Mouse (Mus musculus): ENCODE data around the gene Mea1. TPM values are rescaled to one million over a fixed set of nuclear protein-coding genes. Genes with fewer than 3 reads are reported as not detected.

Gene Mea1
- total RNA-seq, 2 experiments from 2014 or later = 117 to 123 TPM

GRCm38 (mm10) chr17:46728021-46728420, 49.4 kb downstream of the Mea1 start:
- intact Hi-C loops (cut with DNase I) = no loop called here
- no peak for DNase-seq (ENCODE audit: low spot score in 2 of 2)

- DNase-seq (ENCODE audit: low spot score in 2 of 2) = no peak
- intact Hi-C loops (cut with DNase I) = no loop called here
Measured at GRCm38 (mm10) chr17:46728496-46728895, 49.9 kb downstream of the Mea1 start.

- intact Hi-C loops (cut with DNase I) = no loop called here
- DNase-seq (ENCODE audit: low spot score in 2 of 2) = no peak
Measured at GRCm38 (mm10) chr17:46728904-46729318, 50.3 kb downstream of the Mea1 start, which contains the start of gene Gnmt. Gene Gnmt, minus strand, starts transcription at chr17:46729168.

Other genes starting within 250 kb of the Mea1 start
- gene Crip3, start 249.9 kb upstream of the Mea1 start, total RNA-seq (2021) = 1 to 10 TPM; 6.2 to 6.6 TPM
- gene Slc22a7, start 240.3 kb upstream of the Mea1 start, total RNA-seq (2021) = under 1 TPM in 1 of 2 experiments, not detected in 1; 0.25 TPM
- 100 to 1,000 TPM; 133 to 141 TPM for gene Ttbk1, start 191.1 kb upstream of the Mea1 start, total RNA-seq (2021)
- gene Dnph1, start 182.1 kb upstream of the Mea1 start, total RNA-seq (2021) = 1 to 10 TPM; 3.2 to 3.6 TPM
- gene Cul9, start 132.4 kb upstream of the Mea1 start, total RNA-seq (2021) = 10 to 100 TPM; 55.8 to 59.3 TPM
- 10 to 100 TPM; 58.8 to 63.8 TPM for gene Srf, start 122.6 kb upstream of the Mea1 start, total RNA-seq (2021)
- gene Ptk7, start 49.3 kb upstream of the Mea1 start, total RNA-seq (2021) = 10 to 100 TPM in 1 of 2 experiments, 1 to 10 TPM in 1; 9.5 to 10.5 TPM
- 10 to 100 TPM; 17.8 to 20.4 TPM for gene Klc4, start 32.8 kb upstream of the Mea1 start, total RNA-seq (2021)
- gene Mrpl2, start 32.6 kb upstream of the Mea1 start, total RNA-seq (2021) = 10 to 100 TPM; 51.0 to 51.5 TPM
- 10 to 100 TPM; 25.6 to 27.1 TPM for gene Cul7, start 28.5 kb upstream of the Mea1 start, total RNA-seq (2021)
- gene Rrp36, start 4.4 kb upstream of the Mea1 start, total RNA-seq (2021) = 10 to 100 TPM; 17.1 to 18.2 TPM
- 100 to 1,000 TPM; 211 to 226 TPM for gene Klhdc3, start 2.1 kb downstream of the Mea1 start, total RNA-seq (2021)
- 10 to 100 TPM; 81.2 to 91.0 TPM for gene Ppp2r5d, start 26.3 kb downstream of the Mea1 start, total RNA-seq (2021)
- gene Pex6, start 32.7 kb downstream of the Mea1 start, total RNA-seq (2021) = 10 to 100 TPM; 48.1 to 49.1 TPM
- under 1 TPM; 0.48 to 0.57 TPM for gene Gnmt, start 50.4 kb downstream of the Mea1 start, total RNA-seq (2021)
- 10 to 100 TPM; 65.5 to 66.0 TPM for gene Cnpy3, start 73.4 kb downstream of the Mea1 start, total RNA-seq (2021)
- not detected for gene Ptcra, start 84.9 kb downstream of the Mea1 start, total RNA-seq (2021)
- gene 2310039H08Rik, start 93.8 kb downstream of the Mea1 start, total RNA-seq (2021) = 10 to 100 TPM in 1 of 2 experiments, 1 to 10 TPM in 1; 5.7 to 10.8 TPM
- gene Rpl7l1, start 103.9 kb downstream of the Mea1 start, total RNA-seq (2021) = 10 to 100 TPM; 45.7 to 51.9 TPM
- gene Bicral, start 179.7 kb downstream of the Mea1 start, total RNA-seq (2021) = 10 to 100 TPM; 41.6 to 49.7 TPM
- gene Tbcc, start 211.9 kb downstream of the Mea1 start, total RNA-seq (2021) = 10 to 100 TPM; 32.4 to 36.7 TPM
- not detected for gene Prph2, start 231.7 kb downstream of the Mea1 start, total RNA-seq (2021)

Measured in left cerebral cortex, postnatal 25 days (tissue).